Mouse (Mus musculus) ovary, adult 18-20 months (tissue): ENCODE results near the gene Lpin3.

Source experiments
- DNase-seq: peaks from one replicate; pipeline ENCODE4 v3.0.0; 2022; ENCODE audit warnings: low spot score, mixed read lengths

Lpin3 gene

GRCm38 (mm10) chr2:160933890-160934289, 53.4 kb downstream of the Lpin3 start:
- no peak for DNase-seq

DNA sequence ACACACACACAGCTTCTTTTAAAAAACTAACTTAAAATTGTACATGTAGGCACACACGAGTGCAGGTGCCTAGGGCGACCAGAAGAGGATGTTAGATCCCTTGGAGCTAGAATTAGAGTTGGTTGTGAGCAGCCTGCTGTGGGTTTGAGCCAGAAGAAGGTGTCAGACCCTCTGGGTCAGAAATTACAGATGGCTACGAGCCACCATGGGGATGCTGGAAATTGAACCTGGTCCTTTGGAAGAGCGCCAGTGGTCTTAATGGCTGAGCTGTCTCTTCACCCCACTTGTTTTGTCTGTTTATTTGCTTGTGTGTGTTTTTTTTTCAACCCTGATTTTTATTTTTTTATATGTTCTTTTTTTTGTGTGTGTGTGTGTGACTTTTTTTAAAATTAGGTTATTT, 54.0 kb downstream of the Lpin3 start:
- no peak for DNase-seq

DNA sequence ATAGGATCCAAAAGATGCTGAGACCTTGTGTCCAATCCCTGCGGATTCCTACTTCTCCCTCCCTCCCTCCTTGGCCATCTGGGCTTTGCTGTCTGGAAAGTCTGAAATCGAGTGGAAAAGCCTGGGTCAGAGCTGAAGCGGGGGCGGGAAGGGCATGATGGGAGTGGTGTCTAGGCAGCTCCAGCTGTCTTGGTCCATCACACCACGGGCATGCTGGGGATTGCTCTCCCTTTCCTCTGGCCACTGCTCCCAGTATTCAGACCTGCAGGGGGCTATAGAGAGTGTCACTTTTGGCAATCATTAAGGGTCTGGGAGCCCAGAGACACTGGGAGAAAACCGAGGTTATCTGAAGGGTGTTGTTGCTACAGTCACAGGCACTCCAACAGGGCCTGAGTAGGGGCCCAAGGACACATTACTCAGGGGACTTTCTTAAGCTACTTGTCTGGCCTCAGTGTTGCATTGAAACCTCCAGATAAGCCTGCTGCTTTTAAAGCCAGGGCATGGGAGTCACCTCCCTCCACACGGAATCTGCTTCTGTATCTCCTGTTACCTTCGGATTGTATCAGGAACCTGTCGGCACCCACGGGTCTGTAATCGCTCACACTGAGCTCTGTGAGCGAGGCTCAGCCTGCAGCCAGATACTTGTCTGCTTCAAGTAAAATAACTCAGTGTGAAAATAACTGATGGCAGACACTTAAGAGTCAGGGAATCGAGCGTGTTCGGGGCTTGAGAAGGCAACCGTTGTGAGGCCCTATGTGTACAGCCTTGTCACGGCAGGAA, 60.6 kb downstream of the Lpin3 start:
- no peak for DNase-seq

GRCm38 (mm10) chr2:160942443-160942842, 62.0 kb downstream of the Lpin3 start:
- DNase-seq, result no peak

GRCm38 (mm10) chr2:160951595-160951994, 71.1 kb downstream of the Lpin3 start:
- no peak for DNase-seq

GRCm38 (mm10) chr2:160953131-160953873, 72.8 kb downstream of the Lpin3 start:
- DNase-seq, result no peak

- no peak for DNase-seq
Measured at GRCm38 (mm10) chr2:160954541-160954940, 74.1 kb downstream of the Lpin3 start.

DNA sequence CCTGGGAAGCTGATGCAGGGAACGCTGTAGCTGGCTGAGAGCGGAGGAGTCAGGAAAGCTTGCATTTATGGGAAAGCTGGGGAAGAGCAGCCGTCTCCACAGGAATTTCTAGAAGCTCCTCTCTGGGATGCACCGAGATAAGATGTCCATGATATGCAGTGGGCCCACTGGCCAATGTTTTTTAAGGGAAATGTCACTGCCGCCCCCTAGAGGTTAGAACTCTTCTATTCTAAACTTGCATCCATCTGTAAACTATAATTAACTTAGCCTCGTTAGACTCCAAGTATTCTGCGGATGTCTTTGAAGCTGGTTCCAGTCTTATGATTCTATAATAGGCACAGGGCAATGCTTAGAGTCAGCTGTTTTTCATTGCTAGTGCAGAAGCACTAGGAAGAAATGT, 74.9 kb downstream of the Lpin3 start:
- no peak for DNase-seq
